Mouse (Mus musculus): ENCODE results near the gene Tcf25.

DNA sequence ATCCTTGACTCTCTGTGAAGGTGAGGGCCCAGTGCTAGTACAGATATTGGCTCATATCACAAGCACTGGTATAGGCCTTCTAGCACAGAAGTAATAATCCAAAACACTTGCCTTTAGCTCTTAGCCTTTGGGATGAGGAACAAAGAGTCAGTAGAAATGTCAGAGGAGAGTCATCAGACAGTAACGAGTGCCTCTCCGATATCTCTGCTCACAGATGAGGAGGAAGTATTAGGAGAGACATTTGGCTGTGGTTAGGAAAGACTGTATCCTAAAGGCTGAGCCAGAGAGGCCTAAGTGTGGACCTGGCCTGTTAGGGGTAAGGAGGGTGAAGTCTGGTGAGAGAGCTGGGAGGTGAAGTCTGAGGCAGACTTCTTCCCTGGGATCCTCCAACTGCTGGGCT, 68.2 kb downstream of the Tcf25 start:
- TF ChIP-seq CTCF (IDR thresholded peaks at IDR 0.05; ENCODE audit: low read depth), result no peak
- no peak for TF ChIP-seq EP300 (IDR thresholded peaks at IDR 0.05; ENCODE audit: low read depth)
